Mouse (Mus musculus) small intestine, adult 2 months (tissue): ENCODE results near the gene Ppard.

Experiments
- CTCF ChIP-seq: fragments of 200-500 bp; IDR thresholded peaks from 2 replicates; pipeline ENCODE4 v1.5.1; 2012; ENCODE audit warnings: low read depth, mild to moderate bottlenecking, control low read depth, inconsistent platforms, low read length, moderate library complexity, mixed read lengths; ENCODE audit not compliant: insufficient replicate concordance, insufficient read length; ENCODE audit errors: extremely low read depth
- POLR2A ChIP-seq: fragments of 200-500 bp; IDR thresholded peaks from 2 replicates; pipeline ENCODE4 v1.6.1; 2012; ENCODE audit warnings: low read depth, mild to moderate bottlenecking, control low read depth, inconsistent platforms, low read length, moderate library complexity

GRCm38 (mm10) chr17:28349901-28350465 is 117.5 kb downstream of the Ppard start:
- TF ChIP-seq CTCF (no peak), POLR2A (peak; percentile 19; the same call in 1 of the 2 replicates)
